Mouse (Mus musculus) layer of hippocampus, adult 2 months (tissue): ENCODE measurements around the gene Auts2. TPM values are rescaled to one million over a fixed set of nuclear protein-coding genes. Genes with fewer than 3 reads are reported as not detected.

ENCODE experiments used
- DNase-seq, 2 experiments: peaks; one replicate each; pipeline ENCODE4 v3.0.0; 2022; ENCODE audit warnings: low spot score in 2 of 2
- H3K27ac ChIP-seq: fragments of 200-600 bp; 2 replicates; pipeline ENCODE4 v1.8.1; 2022
- H3K4me3 ChIP-seq: fragments of 200-600 bp; 2 replicates; pipeline ENCODE4 v1.8.1; 2022; ENCODE audit warnings: mild to moderate bottlenecking
- CTCF ChIP-seq: fragments of 200-600 bp; conservative IDR thresholded peaks from 2 replicates; pipeline ENCODE4 v1.8.1; 2022; ENCODE audit warnings: antibody characterized with exemption, mild to moderate bottlenecking, moderate library complexity
- total RNA-seq, 2 experiments: library from RNA; stranded (reverse); gene quantifications; 2 replicates each; pipeline ENCODE4 v1.2.3; 2021

Auts2 gene
- total RNA-seq, 2 experiments from 2014 or later = 157 to 188 TPM

DNA sequence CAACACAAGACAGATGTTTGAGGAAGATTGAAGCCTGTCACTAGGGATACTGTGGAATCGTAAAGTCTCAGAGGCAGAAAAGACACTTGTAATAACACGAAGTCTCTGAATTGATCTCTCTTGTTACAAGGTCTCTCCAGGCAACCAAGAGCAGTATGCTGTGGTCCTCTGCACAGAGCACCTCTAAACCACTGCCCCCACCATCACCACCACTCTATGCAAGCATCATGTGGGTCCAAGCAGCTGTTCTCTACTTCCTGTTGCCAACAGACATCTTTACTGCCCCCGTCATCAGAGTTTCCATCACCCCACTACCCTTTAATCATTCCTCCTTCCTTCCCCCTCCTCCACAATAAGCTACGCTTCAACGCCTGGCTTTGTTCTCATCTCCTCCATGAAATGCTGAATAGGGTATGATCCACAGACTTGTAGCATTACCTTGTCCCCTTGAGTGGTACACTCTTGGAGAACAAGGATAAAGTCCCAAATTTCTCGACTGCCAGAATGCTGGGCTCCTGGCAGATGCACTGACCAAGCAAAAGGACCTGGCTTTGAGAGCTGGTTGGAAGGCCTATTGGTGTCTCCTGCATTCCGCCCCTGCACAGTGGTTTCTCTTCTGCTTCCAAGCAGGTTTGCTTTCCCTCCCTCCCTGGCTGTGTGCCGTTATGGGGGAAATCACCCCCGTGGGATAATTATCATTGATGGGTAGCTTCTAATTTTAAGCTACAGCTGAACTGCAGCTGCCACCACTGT is 699.2 kb downstream of the Auts2 start:
- no peak for TF ChIP-seq CTCF
- peak overlapping the region; percentile 51; the same call in 1 of the 2 replicates for H3K27ac ChIP-seq
- H3K4me3 ChIP-seq = no peak overlapping the region
- no peak for DNase-seq

DNA sequence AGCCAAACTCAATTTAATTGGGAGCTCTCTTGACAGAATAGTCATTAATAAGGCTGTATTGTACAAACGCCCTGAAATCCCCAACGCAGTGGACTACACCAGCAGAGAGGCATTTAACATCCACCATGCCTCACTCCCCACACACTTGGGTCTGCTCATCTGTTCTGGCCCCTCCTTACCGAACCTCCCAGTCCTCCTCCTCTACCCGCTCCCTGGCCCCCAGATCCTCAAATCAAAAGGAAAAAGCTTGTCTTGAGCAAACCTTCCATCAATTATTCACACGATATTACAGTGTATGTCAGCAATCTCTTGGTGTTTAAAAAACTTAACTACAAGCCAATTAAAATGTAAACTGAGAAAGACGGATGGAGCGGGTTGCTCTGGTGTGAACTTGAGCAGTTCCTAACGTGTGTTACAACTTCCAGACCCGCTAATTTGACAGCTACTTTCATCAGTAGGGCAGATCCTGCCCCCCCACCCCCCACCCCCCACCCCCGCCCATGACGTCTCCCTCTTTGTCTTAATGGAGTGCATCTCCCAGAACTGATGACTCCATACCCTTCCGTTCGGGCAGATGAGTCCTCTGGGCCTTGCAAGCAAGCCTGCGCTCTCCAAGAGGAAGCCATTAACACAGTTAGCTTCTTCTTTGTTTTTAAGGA is 703.4 kb downstream of the Auts2 start:
- Histone ChIP-seq H3K4me3 (no peak overlapping the region), H3K27ac (no peak overlapping the region)
- TF ChIP-seq CTCF = no peak
- no peak for DNase-seq

DNA sequence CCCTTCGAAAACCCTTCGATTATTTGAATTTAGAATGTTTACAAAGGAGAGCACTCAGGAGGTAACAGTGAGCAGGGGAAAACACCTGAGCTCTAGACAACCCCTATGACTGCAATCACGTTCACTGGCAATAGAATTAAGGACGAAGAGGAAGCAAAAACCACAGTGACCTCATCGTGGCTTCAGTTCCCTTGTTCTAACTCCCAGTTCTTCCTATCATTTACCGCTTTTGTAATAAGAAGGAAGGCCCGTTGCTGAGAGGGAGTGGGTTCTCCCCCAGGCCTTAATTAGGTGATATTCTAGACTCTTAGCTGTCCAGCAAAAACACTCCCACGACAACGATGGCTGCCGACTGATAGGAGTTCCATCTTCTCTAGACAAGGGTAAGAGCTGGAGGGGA is 704.1 kb downstream of the Auts2 start:
- no peak for DNase-seq
- no peak for TF ChIP-seq CTCF
- Histone ChIP-seq H3K27ac (no peak overlapping the region), H3K4me3 (no peak overlapping the region)

DNA sequence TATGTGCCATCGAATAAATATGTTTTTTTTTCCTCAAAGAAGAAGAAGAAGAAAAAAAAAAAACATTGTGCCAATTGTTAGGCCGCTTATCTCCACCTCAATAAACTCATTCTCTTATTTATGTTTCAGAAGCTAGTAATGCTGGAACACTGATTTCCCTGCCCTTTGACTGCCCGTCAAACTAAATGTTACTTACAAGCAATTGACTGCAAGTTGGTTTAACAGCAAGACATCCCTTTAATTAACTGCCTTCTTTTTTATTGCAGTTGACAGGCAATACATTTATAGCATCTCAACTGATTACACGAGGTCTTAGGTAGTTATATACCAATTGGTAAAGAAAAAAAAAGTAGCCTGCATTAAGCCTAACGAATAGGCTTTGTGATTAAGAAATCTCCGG is 705.1 kb downstream of the Auts2 start:
- no peak overlapping the region for H3K4me3 ChIP-seq
- DNase-seq = no peak
- no peak for TF ChIP-seq CTCF
- no peak overlapping the region for H3K27ac ChIP-seq

DNA sequence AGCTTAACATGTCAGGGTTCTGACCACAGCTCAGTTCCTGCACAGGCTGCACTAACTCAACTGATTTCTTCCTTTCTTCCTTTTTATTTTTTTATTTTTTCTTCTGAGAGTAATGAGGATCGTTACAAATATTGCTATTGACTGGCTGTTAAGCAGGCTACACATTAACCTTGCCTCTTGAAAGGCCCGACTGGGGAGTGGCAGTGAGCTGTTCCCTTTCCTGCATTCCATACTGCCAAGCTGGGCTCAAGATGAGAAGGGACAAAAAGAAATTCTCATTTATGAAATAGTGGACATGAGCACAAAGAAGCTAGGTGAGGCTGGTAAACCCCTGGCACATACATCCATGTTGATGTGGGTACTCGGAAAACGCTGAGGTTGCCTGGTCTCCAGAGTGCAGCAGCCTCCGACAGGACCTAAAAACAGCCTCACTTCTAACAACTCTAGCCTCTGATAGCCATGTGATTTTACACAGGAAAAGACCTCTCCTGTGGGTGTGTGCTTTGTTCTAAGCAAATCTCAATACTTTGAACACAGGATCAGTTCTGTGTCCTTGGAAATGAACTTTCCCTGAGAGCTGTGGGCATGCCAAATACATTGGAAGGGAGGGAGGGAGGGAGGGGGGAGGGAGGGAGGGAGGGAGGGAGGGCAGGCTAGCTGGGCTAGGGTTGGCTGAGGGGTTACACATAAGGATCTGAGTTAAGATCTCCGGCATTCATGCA is 707.0 kb downstream of the Auts2 start:
- no peak overlapping the region for H3K4me3 ChIP-seq
- H3K27ac ChIP-seq = no peak overlapping the region
- no peak for DNase-seq
- no peak for TF ChIP-seq CTCF

DNA sequence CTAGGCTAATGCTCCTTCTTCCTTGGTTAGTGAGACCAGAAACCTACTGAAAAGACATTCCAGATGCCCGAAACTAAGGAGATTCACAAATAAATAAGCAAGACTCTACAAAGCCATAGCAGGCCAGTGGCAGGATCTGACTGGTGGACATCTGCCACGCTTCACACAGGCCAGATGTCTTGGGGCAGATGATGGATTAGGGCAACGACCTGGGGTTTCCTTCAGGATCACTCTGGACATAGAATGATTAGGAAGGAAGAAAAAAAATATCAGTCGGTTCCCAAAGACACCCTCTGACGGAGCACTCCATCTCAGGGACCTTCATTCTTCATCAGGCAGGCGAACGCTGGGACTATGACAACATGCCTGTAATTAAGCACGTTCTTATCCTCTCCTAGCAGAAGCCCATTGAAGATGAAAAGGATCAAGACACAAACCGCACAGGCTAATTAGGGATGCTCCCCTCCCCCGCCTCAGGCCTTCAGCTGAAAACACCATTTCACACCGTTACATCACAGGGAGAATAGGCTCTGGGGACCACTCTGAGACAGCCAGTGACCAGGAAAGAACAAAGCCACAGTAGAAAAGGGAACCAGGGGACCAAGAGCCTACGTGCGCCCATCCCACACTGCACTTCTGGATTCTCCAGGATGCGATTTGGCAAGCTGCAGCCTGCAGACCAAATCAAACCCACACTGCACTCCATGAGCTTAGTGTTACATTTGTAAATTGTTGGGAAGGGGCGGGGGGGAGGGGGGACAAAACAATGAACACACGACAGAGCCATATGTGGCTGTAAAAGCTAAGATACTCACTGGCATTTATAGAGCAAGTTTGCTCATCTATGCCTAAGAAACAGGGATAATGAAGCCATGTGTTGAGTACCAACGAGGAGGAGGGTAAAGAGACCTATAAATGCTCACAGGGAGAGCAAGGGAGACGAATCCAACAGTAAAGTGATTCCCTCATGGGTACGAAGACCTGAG is 710.0 kb downstream of the Auts2 start:
- no peak for DNase-seq
- peak overlapping the region; percentile 36; the same call in 1 of the 2 replicates for H3K27ac ChIP-seq
- H3K4me3 ChIP-seq = no peak overlapping the region
- no peak for TF ChIP-seq CTCF

DNA sequence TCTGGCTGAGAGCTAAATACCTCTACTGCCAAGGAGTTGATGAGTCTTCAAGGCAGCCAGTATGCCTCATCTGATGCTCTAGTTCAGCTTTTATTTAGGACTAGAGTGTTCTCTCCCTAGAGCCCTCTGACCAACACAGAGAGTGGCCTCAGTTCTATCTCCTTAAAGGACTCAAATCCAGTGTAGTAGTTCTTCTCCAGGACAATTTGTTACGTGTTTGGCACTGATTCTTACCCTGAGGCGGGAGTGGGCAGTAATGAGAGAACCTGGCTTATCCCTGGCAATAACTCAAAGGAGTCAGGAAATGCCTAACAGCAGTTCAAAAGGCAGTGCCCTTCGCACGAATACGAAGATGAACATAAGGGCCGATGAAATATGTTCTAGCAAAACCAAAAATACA is 713.0 kb downstream of the Auts2 start:
- TF ChIP-seq CTCF = no peak

DNA sequence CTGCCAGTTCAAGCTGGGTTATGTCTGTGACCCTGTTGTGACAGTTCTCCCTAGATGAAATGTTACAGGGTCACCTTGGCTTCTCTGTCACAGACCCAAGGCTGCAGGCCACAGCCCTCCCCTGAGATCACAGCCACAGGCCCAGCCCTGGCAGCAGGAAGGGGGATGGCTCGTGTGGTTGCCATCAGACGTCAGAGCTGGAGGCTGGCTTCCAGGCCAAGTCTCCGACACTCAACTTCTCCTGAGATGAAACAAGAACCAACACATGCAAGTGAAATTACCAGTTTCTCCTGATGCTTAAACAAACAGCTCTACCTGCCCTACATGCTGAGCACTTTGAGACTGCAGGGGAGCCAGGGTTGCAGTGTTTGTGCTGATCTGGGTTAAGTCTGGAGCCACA is 713.9 kb downstream of the Auts2 start:
- Histone ChIP-seq H3K27ac (no peak overlapping the region), H3K4me3 (no peak overlapping the region)
- DNase-seq = no peak
- TF ChIP-seq CTCF = no peak

More for the DNA sequence above, 713.0 kb downstream of the Auts2 start:
- no peak for DNase-seq
- Histone ChIP-seq H3K27ac (no peak overlapping the region; the same call in 1 of the 2 replicates), H3K4me3 (no peak overlapping the region)

DNA sequence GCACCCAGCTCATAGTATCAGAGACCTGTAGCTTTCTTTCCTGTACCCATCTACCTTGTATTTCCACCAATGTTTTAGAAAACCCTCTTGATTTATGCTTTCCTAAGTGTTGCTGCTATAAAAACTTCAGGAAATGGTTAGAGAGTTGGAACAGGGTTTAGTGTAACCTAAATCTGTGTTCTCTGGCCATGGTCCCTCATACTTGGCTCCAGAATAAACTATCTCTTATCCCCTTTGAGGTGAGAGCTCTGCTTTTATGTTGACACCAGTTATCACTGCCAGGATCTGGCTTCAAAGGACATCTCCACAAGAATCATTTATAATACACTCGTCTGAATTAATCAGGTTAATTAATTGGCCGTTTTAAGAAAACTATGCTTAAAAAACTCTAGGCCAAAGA is 714.5 kb downstream of the Auts2 start:
- no peak overlapping the region for H3K4me3 ChIP-seq
- no peak overlapping the region for H3K27ac ChIP-seq
- TF ChIP-seq CTCF = no peak
- no peak for DNase-seq

DNA sequence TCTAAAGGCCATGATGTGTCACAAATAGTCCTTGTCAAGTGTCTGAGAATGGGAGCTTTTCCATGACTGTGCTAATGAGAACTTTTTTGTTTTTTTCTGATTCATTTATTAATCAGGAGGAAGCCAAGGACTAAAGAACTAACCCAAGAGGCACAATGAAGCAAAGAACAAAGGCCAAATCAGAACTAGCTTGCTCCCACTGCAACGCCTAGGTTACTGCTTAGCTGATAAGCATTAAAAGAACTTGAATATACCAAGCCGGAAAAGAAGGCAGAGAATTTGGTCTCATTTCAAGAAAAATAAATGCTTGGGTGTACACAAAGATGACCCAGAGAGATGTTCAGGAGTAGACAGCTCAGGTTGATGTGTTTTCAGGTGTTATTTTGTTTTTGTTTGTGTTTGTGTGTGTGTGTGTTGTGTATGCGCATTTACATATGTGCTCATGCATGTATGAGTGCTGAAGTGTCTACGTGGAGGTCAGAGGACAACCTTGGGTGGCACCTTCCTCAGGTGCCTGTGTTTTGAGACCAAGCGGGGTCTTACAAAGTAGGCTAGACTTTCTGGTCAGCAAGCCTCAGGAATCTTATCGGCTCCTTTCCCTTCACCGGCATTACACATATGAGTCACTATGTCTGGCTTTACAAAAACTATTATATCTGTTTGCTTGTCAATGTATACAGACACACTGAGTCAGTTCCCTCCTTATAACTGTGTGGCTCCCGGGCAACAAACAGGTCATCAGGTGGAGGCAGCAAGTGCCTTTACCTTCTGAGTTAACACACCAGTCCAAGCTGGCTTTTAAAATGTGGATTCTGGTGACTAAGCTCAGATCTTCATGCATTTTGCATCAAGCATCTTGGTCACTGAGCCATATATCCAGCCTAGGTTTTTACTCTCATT is 716.5 kb downstream of the Auts2 start:
- Histone ChIP-seq H3K4me3 (no peak overlapping the region), H3K27ac (no peak overlapping the region)
- TF ChIP-seq CTCF = no peak
- DNase-seq = no peak

DNA sequence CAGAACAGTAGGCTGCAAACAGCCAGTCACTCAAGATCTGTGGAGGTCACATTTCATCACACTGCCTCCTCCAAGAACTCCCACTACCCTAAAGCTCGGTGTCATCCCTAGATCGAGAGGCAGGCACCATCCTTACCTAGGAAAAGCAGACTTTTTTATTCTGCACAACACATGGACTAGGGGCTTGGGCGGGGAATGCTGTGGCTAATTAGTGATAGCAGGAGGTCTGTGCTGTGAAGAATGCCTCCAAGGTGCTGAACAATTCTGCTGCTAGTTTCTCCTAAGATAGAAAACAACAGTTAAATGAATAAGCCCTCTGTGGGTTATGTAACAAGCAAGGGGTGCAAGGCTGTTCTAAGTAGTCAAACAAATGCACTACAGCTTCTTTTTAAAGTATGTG is 717.7 kb downstream of the Auts2 start:
- TF ChIP-seq CTCF = no peak
- Histone ChIP-seq H3K27ac (peak overlapping the region; percentile 83), H3K4me3 (no peak overlapping the region)
- DNase-seq = no peak
